Mouse (Mus musculus) small intestine, adult 2 months (tissue): ENCODE results near the gene Yipf1. TPM values are rescaled to one million over a fixed set of nuclear protein-coding genes. Genes with fewer than 3 reads are reported as not detected.

ENCODE experiments used
- H3K27ac ChIP-seq: fragments of 200-500 bp; 2 replicates; pipeline ENCODE4 v1.5.1; 2012; ENCODE audit warnings: low read depth, low read length, control low read depth, inconsistent platforms; ENCODE audit not compliant: insufficient read depth
- H3K27me3 ChIP-seq: fragments of 200-500 bp; 2 replicates; pipeline ENCODE4 v1.6.1; 2012; ENCODE audit warnings: mild to moderate bottlenecking, moderate library complexity, low read length, inconsistent platforms; ENCODE audit not compliant: control insufficient read depth, insufficient read depth
- H3K36me3 ChIP-seq: fragments of 200-500 bp; 2 replicates; pipeline ENCODE4 v1.6.1; 2012; ENCODE audit warnings: mild to moderate bottlenecking, low read length, control low read depth, inconsistent platforms; ENCODE audit not compliant: control insufficient read depth, insufficient read depth
- H3K4me1 ChIP-seq: fragments of 200-500 bp; 2 replicates; pipeline ENCODE4 v1.6.1; 2012; ENCODE audit warnings: low read length, inconsistent platforms, mixed read lengths; ENCODE audit not compliant: control insufficient read depth, insufficient read depth, insufficient read length
- H3K4me3 ChIP-seq: fragments of 200-500 bp; 2 replicates; pipeline ENCODE4 v1.5.1; 2012; ENCODE audit warnings: low read depth, mild to moderate bottlenecking, control low read depth, inconsistent platforms, low read length, moderate library complexity
- CTCF ChIP-seq: fragments of 200-500 bp; IDR thresholded peaks from 2 replicates; pipeline ENCODE4 v1.5.1; 2012; ENCODE audit warnings: low read depth, mild to moderate bottlenecking, control low read depth, inconsistent platforms, low read length, moderate library complexity, mixed read lengths; ENCODE audit not compliant: insufficient replicate concordance, insufficient read length; ENCODE audit errors: extremely low read depth
- POLR2A ChIP-seq: fragments of 200-500 bp; IDR thresholded peaks from 2 replicates; pipeline ENCODE4 v1.6.1; 2012; ENCODE audit warnings: low read depth, mild to moderate bottlenecking, control low read depth, inconsistent platforms, low read length, moderate library complexity
- WGBS: fragments of 180-500 bp; shearing (Covaris S2); methylation state at CpG from one replicate; pipeline ENCODE4 v1.1.7; 2018; 5-methylcytosine and 5-hydroxymethylcytosine counted together
- polyA plus RNA-seq: library from polyadenylated mRNA; depleted of rRNA; stranded (reverse); fragments of >200 nt; gene quantifications from 2 replicates; pipeline ENCODE4 v1.2.3, GENCODE M21; 2012

Gene Yipf1
- polyA plus RNA-seq, 1 experiment, result 59.3 TPM

DNA sequence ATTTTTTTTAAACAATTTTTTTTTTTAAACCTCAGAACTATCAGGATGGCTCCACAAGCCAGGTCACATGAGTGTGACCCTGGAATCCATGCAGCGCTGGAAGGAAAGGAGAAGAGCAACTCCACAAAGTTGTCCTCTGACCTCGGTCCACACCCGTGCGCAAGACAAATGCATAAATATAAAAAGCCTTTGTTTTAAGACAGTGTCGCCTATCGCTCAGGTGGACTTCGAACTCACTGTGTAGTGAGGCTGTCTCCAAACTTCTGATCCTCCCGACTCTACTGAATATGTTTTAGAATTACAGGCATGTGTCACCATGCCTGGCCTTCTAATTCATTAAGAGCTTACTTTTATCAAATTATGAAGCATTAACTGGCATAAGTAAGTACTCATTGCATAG lies 14.4 kb downstream of the Yipf1 start:
- Histone ChIP-seq H3K27me3 (no peaks in the 10 kb centered on the region), H3K4me3 (no peak overlapping the region), H3K4me1 (peaks cover 13% of the 10 kb centered on the region), H3K36me3 (peaks cover 18% of the 10 kb centered on the region), H3K27ac (peak overlapping the region; percentile 52)
- TF ChIP-seq CTCF (no peak), POLR2A (no peak)
- 25% methylated on average over 8 of the region's 8 CpGs for WGBS

DNA sequence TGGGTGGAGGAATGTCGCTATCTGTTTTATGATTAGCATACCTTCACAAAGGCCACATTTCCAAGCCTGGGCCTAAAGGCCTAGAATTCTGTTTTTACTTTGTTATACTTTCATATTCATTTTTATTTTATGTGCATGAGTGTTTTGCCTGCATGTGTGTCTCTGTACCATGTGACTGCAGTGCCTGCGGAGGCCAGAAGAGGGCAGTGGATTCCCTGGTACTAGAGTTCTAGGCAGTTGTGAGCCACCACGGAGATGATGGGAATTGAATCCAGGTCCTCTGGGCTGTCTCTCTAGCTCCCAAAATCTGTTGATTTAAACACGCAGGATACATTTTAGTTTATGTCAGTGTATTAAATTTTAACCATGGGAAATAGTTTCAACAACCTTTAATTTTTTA lies 19.4 kb downstream of the Yipf1 start:
- no peak overlapping the region for H3K27ac ChIP-seq
- TF ChIP-seq CTCF (peak; percentile 33; the same call in 1 of the 2 replicates), POLR2A (no peak)

DNA sequence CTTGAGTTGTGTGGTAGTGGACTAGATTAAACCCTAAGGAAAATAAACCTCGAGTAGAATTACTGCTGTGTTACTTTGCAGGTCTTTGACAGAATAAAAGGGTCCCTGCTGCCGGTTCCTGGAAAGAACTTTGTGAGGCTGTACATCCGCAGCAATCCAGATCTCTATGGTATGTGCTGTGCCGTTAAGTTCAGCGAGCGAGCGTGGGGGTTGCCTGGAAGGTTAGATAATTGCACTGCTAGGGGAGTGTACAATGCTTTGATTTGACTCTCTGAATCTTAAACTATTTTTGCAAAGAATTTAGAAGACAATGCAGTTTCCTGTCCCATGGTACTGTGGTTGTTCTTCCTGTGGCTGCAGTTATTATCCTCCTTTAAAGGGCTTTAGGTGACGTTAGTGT lies 22.2 kb downstream of the Yipf1 start:
- H3K36me3 ChIP-seq, result peaks cover 16% of the 10 kb centered on the region
- 86% methylated on average over 8 of the region's 8 CpGs for WGBS
- H3K4me1 ChIP-seq, result peaks cover 13% of the 10 kb centered on the region; the same call in 1 of the 2 replicates
- H3K27me3 ChIP-seq, result no peaks in the 10 kb centered on the region
- TF ChIP-seq CTCF (no peak), POLR2A (no peak)
- no peak overlapping the region for H3K27ac ChIP-seq
- no peak overlapping the region for H3K4me3 ChIP-seq

More for the DNA sequence above, 19.4 kb downstream of the Yipf1 start:
- Histone ChIP-seq H3K4me1 (peaks cover 17% of the 10 kb centered on the region; the same call in 1 of the 2 replicates), H3K4me3 (no peak overlapping the region), H3K27me3 (no peaks in the 10 kb centered on the region), H3K36me3 (peaks cover 12% of the 10 kb centered on the region)
- 94% methylated on average over 4 of the region's 4 CpGs for WGBS

DNA sequence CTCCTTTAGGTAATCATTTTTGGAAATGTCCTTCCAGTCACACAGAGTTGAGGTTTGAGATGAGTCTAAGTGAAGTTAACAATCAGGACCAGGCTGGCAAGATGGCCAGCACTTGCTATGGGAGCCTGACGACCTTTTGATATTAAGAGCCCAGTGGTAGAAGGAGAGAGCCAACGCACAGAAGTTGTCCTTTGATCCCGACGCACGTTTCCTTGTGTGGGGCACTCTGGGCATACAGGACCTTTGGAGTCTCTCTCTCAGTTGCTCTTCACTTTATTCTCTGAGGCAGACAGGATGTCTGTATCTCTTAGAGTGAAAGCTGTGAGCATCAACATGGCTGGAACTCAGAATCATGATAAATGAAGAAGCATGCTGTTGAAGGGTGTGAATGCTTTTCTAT lies 23.3 kb downstream of the Yipf1 start:
- peaks cover 17% of the 10 kb centered on the region for H3K36me3 ChIP-seq
- H3K4me1 ChIP-seq, result peaks cover 13% of the 10 kb centered on the region; the same call in 1 of the 2 replicates
- no peak for TF ChIP-seq CTCF
- no peak overlapping the region for H3K4me3 ChIP-seq
- H3K27ac ChIP-seq, result peak overlapping the region; percentile 32
- no peaks in the 10 kb centered on the region for H3K27me3 ChIP-seq
- WGBS, result 35% methylated on average over 5 of the region's 5 CpGs

DNA sequence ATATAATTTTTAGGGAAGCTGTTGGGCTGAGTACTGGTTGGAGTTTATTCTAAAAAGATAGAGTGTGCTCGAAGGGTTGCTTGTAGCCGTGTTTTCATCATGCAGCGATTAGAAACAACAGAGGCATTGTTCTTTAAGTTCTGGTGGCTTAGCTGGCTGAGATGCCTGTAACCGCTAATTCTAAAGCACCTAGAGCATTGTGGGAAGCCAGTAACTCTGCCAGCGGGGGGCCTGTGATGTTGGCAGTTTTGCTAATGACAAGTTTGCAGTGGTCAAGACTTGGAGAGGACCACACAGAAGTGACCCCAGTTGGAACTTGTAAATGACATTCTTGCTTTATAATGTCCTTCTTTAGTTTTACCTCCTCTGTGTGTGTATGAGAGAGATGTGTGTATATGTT lies 27.2 kb downstream of the Yipf1 start:
- Histone ChIP-seq H3K4me1 (peaks cover 13% of the 10 kb centered on the region; the same call in 1 of the 2 replicates), H3K27ac (no peak overlapping the region), H3K27me3 (no peaks in the 10 kb centered on the region), H3K4me3 (no peak overlapping the region), H3K36me3 (peaks cover 33% of the 10 kb centered on the region)
- WGBS, result 89% methylated on average over 5 of the region's 5 CpGs
- TF ChIP-seq CTCF (no peak), POLR2A (no peak)

DNA sequence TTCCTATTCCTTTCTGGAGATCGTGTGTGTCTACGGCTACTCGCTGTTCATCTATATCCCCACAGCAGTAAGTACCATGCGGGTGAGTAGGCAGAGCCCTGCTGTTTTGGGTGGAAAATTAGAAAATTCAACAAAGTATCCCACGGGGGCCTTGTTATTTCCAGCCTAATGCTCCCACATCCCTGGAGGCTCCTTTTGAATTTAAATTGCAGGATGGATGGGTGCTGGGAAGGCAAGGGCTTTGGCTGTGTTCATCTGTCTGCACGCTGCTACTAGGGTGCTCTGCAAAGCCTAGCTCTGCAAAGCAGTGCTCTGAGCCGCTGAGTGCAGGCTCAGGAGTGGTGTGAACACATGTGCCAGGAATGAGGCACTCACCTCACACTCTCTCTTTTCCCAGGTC lies 30.4 kb downstream of the Yipf1 start:
- 94% methylated on average over 7 of the region's 7 CpGs for WGBS
- Histone ChIP-seq H3K27me3 (no peaks in the 10 kb centered on the region), H3K27ac (no peak overlapping the region), H3K36me3 (peaks cover 36% of the 10 kb centered on the region), H3K4me3 (no peak overlapping the region), H3K4me1 (no peaks in the 10 kb centered on the region)
- TF ChIP-seq POLR2A (no peak), CTCF (no peak)

DNA sequence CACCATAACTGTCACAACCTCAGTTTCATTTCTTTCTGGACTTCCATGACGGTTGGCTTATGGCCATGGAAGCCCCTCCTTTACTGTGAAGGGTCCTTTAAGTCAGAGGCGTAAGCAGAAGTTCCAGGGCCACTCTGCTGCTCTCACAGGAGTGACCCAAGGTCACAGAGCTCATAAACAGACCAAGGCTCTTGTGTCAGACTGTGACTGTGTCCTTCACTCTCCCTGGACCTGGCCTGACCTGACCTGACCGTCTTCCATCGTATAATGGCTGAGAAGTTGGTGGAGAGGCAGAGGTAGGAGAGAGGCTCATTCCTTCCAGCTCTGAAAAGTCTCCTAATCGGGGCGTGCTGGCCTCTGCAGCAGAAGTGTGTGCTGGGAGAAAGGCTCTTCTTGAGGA lies 33.1 kb downstream of the Yipf1 start:
- Histone ChIP-seq H3K27me3 (no peaks in the 10 kb centered on the region), H3K4me3 (no peak overlapping the region), H3K27ac (no peak overlapping the region), H3K36me3 (peaks cover 46% of the 10 kb centered on the region), H3K4me1 (no peaks in the 10 kb centered on the region)
- 83% methylated on average over 6 of the region's 6 CpGs for WGBS
- TF ChIP-seq POLR2A, result no peak
- TF ChIP-seq CTCF, result no peak
